Mouse (Mus musculus) brain, adult 2 months (tissue): ENCODE measurements at regions not wholly inside any gene's neighbourhood (a gene's known extent, or its start where the extent isn't known, plus 50 kb on each side); places are given as distances from the start of the nearest gene placed in this dataset.

ENCODE experiments used
- DNase-seq: peaks from one replicate; pipeline ENCODE4 v3.0.0; 2011; ENCODE audit warnings: low read depth, low spot score

DNA sequence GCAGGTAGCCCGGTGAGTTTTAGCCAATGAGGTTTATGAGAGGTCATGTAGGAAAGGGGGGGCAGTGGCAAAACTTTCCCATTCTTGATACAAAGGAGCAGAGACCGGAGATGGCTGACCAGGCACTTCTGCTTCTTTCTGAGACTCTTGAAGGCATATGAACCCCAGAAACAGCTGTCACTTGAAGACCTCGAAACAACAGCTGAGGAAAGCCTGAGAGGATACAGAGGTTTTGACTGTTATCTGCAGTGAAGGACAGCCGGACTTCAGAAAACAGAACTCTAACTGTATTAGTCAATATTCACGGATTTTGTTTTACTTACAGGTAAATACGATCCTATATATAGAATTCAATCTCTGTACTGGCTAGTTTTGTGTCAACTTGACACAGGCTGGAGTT, 50.0 kb upstream of the Tiparp start:
- no peak for DNase-seq

DNA sequence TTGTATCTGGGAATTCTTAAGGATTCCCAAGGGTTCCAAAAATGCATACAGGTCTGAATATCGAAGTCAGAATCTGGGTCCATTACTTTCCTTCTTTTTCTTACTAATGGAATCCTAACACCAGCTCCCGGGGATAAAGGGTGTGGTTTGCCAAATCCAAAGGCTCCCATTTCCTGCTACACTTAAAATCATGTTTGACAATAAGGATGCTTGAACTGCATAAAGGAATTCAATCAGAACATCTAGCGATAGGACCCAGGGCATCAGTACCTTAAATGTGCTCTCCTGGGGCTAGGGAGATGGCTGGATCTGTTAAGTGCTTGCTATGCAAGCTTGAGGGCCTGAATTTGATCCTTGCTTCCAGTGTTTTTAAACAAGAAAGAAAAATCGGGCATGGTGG, 51.1 kb upstream of the Tiparp start:
- no peak for DNase-seq

DNA sequence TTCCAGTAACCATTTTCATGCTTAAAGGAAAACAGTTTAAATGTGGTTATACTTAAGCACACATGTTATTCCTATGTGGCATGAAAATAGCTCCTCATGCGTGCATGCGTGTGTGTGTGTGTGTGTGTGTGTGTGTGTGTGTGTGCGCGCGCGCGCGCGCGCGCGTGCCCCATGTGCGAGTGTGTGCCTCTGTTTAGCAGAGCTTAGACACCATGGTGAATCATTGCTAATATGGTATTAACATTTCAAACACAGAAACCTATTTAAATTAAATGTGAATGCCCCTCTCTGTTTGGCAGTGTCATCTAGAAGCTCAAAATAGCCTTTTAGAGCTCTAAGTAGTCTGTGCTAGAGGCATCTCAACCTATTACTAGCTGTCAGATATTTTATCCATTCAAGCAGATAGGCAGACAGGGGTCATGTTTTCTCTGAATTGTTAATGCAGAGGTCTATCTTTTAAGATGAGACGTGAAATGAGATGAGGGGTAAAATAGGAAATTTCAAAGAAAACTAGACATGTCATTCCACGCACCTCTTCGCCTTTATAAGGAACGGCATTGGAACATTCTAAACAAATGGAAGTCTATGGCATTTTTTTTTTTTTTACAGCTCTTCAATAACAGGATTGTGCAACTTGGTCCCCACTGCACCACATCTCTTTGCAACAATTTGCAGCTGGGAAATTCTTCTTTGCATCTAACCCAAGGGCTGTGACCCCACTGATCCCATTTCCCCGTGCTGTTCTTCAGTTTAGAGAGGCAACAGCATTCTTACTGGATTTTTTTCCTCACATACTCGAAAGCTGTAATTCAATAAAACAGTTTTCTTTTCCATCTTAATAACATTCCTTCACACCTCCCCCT, 51.9 kb upstream of the Tiparp start:
- no peak for DNase-seq

DNA sequence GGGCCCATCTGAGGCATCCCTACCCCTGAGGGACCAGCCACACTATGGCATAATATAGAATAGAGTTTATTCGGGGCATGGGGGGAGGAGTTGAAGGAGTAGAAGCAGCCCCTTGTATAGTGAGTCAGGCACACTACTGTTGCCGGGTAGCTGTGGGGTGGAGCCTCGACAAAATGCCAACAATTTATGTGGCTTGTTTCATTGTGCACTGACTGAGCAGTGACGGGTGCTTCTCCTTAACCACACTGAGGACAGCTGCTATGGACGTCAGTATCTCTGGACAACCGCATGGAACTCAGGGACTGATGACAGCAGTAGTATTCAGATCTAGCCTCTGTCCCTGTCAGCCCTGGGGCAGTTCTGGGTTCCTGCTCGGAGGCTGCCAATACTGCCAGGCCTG, 53.6 kb upstream of the Tiparp start:
- DNase-seq = no peak

DNA sequence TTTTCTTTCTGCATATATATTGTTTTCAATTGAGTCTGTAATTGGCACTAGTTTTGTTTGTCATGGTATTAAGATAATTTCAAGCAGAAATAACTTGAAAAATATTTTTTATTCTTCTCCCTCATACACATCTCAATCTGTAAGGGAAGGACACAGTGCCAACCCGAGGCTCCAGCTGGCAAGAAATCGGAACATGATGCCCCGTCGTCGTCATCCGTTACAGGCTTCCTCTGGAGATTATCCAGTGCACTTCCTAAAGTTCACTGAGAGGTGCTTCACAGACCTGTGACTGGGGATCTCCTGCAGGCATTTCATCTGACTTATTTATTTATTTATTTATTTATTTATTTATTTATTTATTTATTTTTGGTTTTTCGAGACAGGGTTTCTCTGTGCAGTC, 56.4 kb upstream of the Tiparp start:
- DNase-seq = no peak

DNA sequence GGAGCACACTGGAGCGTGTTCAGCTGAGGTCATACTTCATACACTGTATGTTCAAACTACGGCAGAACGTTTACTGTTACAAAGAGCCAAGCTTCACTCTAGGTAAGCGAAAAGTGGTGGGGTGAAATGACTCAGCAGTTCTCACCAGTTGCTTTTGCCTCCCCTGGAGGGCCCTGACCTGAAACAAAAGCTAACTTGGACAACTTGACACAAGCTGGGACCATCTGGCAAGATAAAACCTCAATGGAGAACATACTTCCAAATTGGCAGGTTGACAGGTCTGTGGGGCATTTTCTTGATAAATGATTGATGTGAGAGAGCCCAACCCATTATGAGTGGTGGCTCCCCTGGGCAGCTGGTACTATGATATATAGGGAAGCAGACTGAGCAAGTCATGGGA, 59.0 kb upstream of the Tiparp start:
- DNase-seq = no peak

DNA sequence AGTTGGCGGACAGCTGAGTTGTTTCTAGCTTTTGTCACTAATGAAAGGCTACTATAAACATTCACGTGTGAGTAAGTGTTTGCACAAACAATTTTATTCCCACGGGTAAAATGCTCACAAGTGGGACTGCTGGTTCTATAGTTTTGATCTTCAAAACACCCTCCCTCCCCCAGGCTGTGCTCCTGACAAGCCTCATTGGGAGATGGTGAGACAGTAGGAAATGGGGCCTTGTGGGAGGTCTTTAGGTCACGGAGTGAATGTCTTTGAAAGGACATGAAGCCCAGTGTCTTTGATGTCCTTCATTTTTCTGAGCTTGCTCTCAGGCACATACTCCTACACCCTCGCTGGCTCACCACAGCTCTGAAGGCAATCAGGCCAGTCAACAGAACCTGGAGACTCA, 63.4 kb upstream of the Tiparp start:
- no peak for DNase-seq

DNA sequence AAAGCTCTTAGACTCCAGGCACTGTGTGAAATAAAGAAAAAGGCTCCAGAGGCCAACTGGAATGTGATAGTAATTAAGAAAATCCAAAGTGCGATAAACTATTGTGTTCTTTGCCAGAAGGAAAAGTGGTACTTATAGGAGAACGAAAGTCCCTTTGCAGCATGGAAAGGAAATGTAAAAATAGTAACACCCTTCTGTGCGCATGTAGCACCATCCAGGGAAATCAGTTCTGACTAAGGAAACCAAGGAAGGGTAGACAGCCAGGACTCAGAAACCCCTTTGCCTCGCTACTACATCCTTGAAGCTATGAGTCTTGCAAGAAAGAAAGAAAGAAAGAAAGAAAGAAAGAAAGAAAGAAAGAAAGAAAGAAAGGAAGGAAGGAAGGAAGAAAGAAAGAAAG, 67.3 kb upstream of the Tiparp start:
- peak; percentile 32 for DNase-seq

DNA sequence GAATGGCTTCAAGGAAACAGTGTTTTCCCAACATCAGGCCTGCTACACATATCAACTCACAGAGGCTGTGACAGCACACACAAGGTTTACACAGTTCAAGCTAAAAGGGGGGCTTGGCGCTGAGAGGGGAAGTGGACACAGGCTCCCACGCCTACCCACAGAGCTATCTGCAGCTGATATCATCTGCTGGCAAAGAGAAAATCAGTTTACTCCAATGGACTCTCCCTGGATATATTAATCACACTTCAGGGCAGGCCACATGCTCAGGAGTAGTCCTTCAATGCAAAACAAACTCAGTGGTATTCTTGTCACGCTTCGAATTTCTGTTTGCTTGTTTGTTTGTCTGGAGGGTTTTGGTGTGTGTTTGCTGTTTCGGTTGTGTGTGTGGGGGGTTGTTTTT, 67.3 kb upstream of the Ssr3 start:
- no peak for DNase-seq

DNA sequence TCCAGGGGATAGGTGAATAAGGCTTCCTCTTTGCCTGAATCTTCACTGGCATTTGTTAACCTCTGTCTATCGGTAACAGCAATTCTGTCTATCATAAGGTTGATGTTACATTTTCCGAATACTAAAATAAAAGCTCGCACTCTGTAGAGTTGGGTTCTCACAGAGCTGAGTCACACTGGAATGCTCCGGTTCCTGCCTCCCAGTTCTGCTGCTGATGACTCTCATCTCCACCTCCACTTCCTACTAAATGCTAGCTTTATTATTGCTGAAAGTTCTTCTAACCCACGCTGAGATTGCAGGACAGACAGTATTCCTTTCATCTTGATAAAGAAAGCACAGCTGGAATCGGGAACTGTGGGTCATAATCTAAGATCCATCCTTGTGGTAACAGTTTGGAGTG, 65.5 kb upstream of the Ssr3 start:
- peak; percentile 77 for DNase-seq

DNA sequence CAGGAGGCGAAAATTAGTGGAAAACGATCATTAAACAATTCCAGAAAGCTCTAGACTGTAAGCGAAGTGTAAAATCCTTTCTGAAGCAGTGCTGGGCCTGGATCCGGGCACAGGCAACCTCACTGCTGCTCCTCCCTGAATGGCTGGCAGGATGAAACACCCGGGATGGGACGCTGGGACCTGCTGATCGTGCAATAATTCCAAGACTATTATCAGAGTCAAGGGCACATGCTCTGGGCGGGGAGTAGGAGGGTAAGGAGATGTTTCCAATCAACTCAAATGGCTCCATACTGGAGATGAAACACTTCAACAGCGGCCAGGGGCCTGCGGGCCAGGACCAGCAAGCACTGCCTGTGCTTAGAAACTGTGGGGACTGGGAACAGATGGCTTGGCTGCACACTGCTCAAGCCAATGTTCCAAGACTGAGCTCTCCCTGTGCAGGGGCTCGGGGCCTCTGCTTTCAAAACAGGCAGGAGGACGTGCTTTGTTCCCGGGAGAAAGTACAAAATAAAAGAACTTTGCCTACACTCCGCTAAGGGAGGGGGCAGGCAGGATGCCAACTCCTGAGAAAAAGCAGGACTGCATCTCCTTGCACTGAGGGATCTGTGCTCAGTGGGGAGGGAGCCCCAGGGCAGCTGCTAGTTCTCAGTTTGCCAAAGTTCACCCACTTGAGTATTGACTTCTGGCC, 63.3 kb upstream of the Ssr3 start:
- peak; percentile 78 for DNase-seq

DNA sequence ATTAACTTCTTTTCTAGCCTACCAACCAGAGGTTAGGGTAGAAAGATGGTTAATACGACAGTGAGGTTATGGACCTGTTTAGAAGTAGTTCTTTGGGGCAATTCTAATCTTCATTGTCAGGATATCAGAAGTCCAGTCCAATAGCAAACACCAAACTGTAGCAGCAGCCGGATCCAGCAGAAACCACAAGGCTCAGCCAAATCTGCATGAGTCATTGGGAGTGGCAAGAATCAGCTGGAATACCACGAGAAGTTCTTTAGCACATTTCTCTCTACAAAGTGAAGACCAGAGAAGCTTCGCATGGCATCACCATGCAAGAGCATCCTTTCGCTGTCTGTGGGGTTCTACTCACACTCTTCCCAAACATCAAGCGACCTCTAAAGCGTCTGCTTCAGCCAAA, 61.9 kb upstream of the Ssr3 start:
- DNase-seq = no peak

DNA sequence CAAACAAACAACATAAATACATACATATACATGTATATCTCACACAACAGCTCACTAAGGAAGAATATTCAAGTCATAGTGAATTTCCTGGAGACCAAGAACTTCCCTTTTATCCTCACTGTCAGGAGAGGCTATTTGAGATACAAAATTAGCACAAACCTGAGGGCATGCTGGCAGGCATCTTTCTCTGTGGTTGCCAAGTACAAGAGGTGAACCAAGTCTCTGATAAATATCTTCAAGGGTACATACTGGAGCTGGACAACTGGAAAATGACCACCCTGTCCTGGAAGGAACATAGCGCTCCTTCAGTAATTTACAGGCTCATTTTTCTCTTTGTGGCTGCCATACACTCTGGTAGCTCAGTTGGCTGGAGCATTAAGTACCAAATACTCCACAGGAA, 56.8 kb upstream of the Ssr3 start:
- DNase-seq = peak; percentile 6

DNA sequence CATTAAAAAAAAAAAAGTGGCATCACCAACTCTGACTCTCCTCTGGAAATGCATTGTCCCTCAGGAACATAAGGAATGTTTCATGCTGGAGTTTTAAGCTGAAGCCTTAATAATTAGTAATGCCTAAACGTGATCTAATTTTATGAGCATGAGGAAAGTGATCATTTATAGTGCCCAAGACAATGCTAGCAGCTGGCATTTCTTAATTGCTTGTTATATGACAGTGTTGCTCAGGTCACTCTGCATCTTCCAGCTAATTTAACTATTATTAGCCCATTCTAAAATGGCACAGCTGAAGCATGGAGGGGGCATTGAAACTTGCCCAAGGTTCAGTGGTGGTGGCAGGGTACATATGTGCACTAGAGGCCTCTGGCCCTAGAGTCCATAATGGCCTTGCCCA, 51.3 kb upstream of the Ssr3 start:
- DNase-seq = no peak

DNA sequence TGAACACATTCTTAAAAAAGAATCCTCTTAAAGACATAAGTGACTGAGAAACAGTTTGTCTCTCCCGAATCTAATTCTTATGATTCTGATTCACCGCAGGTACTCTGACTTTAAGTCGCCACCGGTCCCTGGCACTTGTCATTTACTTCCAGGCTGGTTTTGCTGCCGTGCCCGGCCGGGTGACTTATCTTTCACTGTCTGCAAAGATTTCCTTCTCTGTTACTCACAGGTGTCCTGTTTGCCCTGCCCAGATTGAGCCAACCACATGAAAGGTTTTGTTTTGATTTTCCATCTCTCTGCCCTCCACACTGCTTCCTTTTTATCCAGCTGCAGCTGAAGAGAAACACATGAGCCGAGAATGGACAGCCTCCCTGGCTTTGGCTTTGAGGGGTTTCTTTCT, 50.5 kb upstream of the Ssr3 start:
- DNase-seq = peak; percentile 7

DNA sequence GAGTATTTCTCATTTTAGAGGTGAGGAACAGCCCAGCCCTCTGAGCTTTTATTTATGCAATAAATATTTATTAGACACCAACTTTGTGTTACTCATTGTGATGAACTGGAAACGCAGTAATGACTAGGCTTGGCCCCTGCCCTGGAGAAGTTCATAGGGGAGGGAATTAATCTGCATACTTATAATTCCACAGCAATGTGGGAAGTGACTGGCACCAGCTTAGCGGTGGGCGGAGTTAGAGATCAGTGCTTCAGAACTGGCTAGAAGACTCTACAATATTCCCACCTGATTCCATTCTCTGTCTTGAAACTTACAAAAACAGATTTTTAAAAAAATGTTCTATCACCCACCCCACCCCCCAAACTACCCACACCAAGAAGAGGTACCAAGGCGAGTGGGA, 49.8 kb upstream of the Ssr3 start:
- peak; percentile 21 for DNase-seq
